Mouse (Mus musculus) heart, embryonic 14.5 days (tissue): ENCODE measurements around the gene Mcub. TPM values are rescaled to one million over a fixed set of nuclear protein-coding genes. Genes with fewer than 3 reads are reported as not detected.
A peak's percentile ranks its signal among the peaks of the same experiment; 100 is the strongest.

Experiments used
- ATAC-seq: fragments of 200-750 bp; cut with Nextera tagmentation; 2 replicates; pipeline ENCODE4 v1.8.0; 2017; ENCODE audit warnings: low read depth, moderate TSS enrichment; ENCODE audit not compliant: insufficient number of reproducible peaks, insufficient read depth, low FRiP score
- H3K27ac ChIP-seq, 2 experiments: fragments of 200-500 bp in 1 of 2; fragments of 300-500 bp in 1 of 2; sonication (generic) in 1 of 2; replicated peaks in 1 of 2; 2 replicates each; pipeline ENCODE4 v1.5.1; 2012 to 2014; ENCODE audit warnings: low read depth in 2 of 2, low read length in 2 of 2, control low read depth in 1 of 2, mild to moderate bottlenecking in 1 of 2, mixed read lengths in 1 of 2; ENCODE audit not compliant: control insufficient read depth in 1 of 2, insufficient read depth in 1 of 2
- H3K27me3 ChIP-seq: fragments of 300-500 bp; sonication (generic); 2 replicates; pipeline ENCODE4 v1.6.1; 2014; ENCODE audit warnings: mild to moderate bottlenecking, low read length, control low read depth; ENCODE audit not compliant: control insufficient read depth, insufficient read depth
- H3K36me3 ChIP-seq: fragments of 300-500 bp; sonication (generic); 2 replicates; pipeline ENCODE4 v1.6.1; 2014; ENCODE audit warnings: mild to moderate bottlenecking, control low read depth, low read length, mixed read lengths; ENCODE audit not compliant: control insufficient read depth, insufficient read depth
- H3K4me1 ChIP-seq, 2 experiments: fragments of 200-500 bp in 1 of 2; fragments of 300-500 bp in 1 of 2; sonication (generic) in 1 of 2; 2 replicates each; pipeline ENCODE4 v1.6.1; 2012 to 2014; ENCODE audit warnings: low read length in 2 of 2, control low read depth in 1 of 2, mixed read lengths in 1 of 2; ENCODE audit not compliant: control insufficient read depth in 2 of 2, insufficient read depth in 2 of 2
- H3K4me2 ChIP-seq: fragments of 300-500 bp; sonication (generic); 2 replicates; pipeline ENCODE4 v1.6.1; 2014; ENCODE audit warnings: mild to moderate bottlenecking, low read length
- H3K4me3 ChIP-seq, 2 experiments: fragments of 200-500 bp in 1 of 2; fragments of 300-500 bp in 1 of 2; sonication (generic) in 1 of 2; 2 replicates each; pipeline ENCODE4 v1.5.1; 2012 to 2014; ENCODE audit warnings: low read length in 2 of 2, mild to moderate bottlenecking in 2 of 2, control low read depth in 1 of 2, low read depth in 1 of 2, moderate library complexity in 1 of 2; ENCODE audit not compliant: control insufficient read depth in 1 of 2, insufficient read depth in 1 of 2
- H3K9ac ChIP-seq: fragments of 300-500 bp; sonication (generic); 2 replicates; pipeline ENCODE4 v1.6.1; 2014; ENCODE audit warnings: mild to moderate bottlenecking, low read length
- H3K9me3 ChIP-seq: fragments of 300-500 bp; sonication (generic); 2 replicates; pipeline ENCODE4 v1.6.1; 2016; ENCODE audit warnings: low read length, control low read depth; ENCODE audit not compliant: control insufficient read depth
- WGBS: fragments of 180-500 bp; shearing (Covaris S2); extraction: QIAGEN DNeasy Blood & Tissue Kit; methylation state at CpG from one replicate; pipeline ENCODE4 v1.1.7; 2014; 5-methylcytosine and 5-hydroxymethylcytosine counted together
- polyA plus RNA-seq: library from polyadenylated mRNA; unstranded; fragments of >200 nt; fragmentation: Nextera tagmentation; extraction: Ambion mirVana; gene quantifications from 2 replicates; pipeline ENCODE4 v1.2.1, GENCODE M21; 2014

Gene Mcub
- polyA plus RNA-seq, 1 experiment from 2014 or later = 5.1 TPM

DNA sequence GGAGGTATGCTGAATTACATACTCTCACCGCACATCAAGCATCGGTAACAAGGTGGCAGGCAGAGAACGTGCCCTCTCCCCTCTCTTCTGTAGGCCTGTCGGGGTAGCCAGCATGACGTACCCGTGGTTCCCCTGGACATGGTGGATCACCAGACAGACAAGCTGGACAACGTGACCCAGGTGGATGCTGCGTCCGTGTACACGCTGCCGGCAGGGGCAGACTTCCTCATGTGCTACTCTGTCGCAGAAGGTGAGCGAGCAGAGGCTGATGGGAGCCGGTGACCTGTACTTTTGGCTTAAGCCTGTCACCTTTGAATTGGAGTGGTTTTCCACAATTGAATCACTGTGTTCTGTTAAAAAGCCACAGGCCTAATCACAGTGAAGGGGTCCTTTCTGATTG is 58.0 kb downstream of the Mcub start:
- Histone ChIP-seq H3K36me3 (peaks cover 82% of the 10 kb centered on the region), H3K27me3 (no peaks in the 10 kb centered on the region), H3K9me3 (no peaks in the 10 kb centered on the region), H3K4me3 (no peak overlapping the region), H3K27ac (no peak overlapping the region), H3K9ac (no peak overlapping the region), H3K4me2 (no peak overlapping the region), H3K4me1 (no peaks in the 10 kb centered on the region)
- WGBS = 92% methylated on average over 14 of the region's 14 CpGs
- no peak for ATAC-seq

GRCm38 (mm10) chr3:129904381-129905132 is 65.4 kb downstream of the Mcub start:
- Histone ChIP-seq H3K4me3 (no peak overlapping the region), H3K9me3 (no peaks in the 10 kb centered on the region), H3K36me3 (peaks cover 41% of the 10 kb centered on the region), H3K27me3 (no peaks in the 10 kb centered on the region), H3K4me1 (peaks cover 9 to 13% of the 10 kb centered on the region in 2 experiments), H3K4me2 (no peak overlapping the region), H3K27ac (no peak overlapping the region), H3K9ac (no peak overlapping the region)
- WGBS = 82% methylated on average over 7 of the region's 7 CpGs
- no peak for ATAC-seq

DNA sequence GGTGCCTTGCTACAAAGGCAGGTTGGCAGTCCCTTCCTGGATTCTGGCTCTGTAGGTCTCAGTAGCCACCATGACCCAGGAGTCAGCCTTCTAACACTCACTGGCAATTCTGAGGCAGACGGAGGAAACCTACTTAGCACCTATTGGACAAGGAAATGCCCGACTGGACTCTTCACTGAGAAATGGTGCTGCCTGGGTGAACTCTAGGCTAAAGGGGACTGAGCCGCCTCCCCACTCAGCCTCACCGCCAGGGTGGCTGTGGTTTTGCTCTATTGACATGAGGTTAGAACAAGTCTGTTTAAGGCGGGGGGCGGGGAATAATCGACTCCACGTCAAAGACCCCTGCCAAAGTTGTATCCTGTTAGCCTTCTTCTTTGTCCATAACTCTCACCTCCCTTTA is 66.1 kb downstream of the Mcub start:
- H3K9me3 ChIP-seq = no peaks in the 10 kb centered on the region
- no peaks in the 10 kb centered on the region for H3K27me3 ChIP-seq
- H3K27ac ChIP-seq = no peak overlapping the region
- H3K4me3 ChIP-seq = no peak overlapping the region
- ATAC-seq = no peak
- peaks cover 34% of the 10 kb centered on the region for H3K36me3 ChIP-seq
- no peak overlapping the region for H3K4me2 ChIP-seq
- peaks cover 9 to 13% of the 10 kb centered on the region in 2 experiments for H3K4me1 ChIP-seq
- 91% methylated on average over 8 of the region's 8 CpGs for WGBS
- H3K9ac ChIP-seq = no peak overlapping the region

DNA sequence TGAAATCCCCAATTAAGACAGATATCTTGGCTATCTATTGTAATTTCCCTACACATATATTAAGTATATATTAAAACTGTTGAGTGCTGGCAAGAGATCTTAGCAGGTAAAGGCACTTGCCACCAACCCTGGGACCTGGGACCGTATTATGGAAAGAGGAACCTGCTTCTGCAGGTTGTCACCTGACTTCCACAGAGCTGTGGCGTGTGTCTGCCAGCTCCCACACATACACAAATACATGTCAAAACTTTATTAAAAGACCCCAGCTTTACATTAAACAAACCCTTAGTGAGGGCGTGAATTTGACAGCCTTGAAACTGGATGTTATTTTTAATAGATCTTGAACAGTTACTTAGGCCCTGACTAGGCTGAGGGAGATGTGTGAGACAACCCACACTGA is 66.6 kb downstream of the Mcub start:
- no peak overlapping the region for H3K9ac ChIP-seq
- peaks cover 9 to 13% of the 10 kb centered on the region in 2 experiments for H3K4me1 ChIP-seq
- 91% methylated on average over 3 of the region's 3 CpGs for WGBS
- ATAC-seq = no peak
- no peak overlapping the region for H3K27ac ChIP-seq
- H3K4me3 ChIP-seq = no peak overlapping the region
- H3K4me2 ChIP-seq = no peak overlapping the region
- no peaks in the 10 kb centered on the region for H3K9me3 ChIP-seq
- peaks cover 29% of the 10 kb centered on the region for H3K36me3 ChIP-seq
- no peaks in the 10 kb centered on the region for H3K27me3 ChIP-seq

- Histone ChIP-seq H3K4me1 (peaks cover 11 to 13% of the 10 kb centered on the region in 2 experiments), H3K4me2 (peak within 1 kb of the TSS; percentile 67), H3K27ac (peak within 1 kb of the TSS; percentile 81 to 83), H3K27me3 (no peaks in the 10 kb centered on the region), H3K9ac (peak within 1 kb of the TSS; percentile 77), H3K36me3 (peaks cover 13% of the 10 kb centered on the region), H3K4me3 (peak within 1 kb of the TSS; percentile 75 to 95), H3K9me3 (no peaks in the 10 kb centered on the region)
- WGBS = under 1% methylated on average over 34 of the region's 34 CpGs
- ATAC-seq = peak; percentile 86
These were observed 68.7 kb downstream of the Mcub start, which contains the start of gene Casp6 for GRCm38 (mm10) chr3:129901271-129901809. Casp6 (plus strand) TSS chr3:129901425.

- Histone ChIP-seq H3K36me3 (0 out of 2 replicates have a peak, but pooled peaks cover 8% of the 10 kb centered on the region), H3K4me2 (no peak overlapping the region), H3K4me1 (peaks cover 13% of the 10 kb centered on the region in 2 experiments), H3K9me3 (no peaks in the 10 kb centered on the region), H3K27ac (no peak overlapping the region), H3K9ac (no peak overlapping the region), H3K4me3 (no peak overlapping the region), H3K27me3 (no peaks in the 10 kb centered on the region)
- no peak for ATAC-seq
- WGBS = 61% methylated on average over 4 of the region's 4 CpGs
These were observed 71.1 kb downstream of the Mcub start for GRCm38 (mm10) chr3:129898886-129899285.

DNA sequence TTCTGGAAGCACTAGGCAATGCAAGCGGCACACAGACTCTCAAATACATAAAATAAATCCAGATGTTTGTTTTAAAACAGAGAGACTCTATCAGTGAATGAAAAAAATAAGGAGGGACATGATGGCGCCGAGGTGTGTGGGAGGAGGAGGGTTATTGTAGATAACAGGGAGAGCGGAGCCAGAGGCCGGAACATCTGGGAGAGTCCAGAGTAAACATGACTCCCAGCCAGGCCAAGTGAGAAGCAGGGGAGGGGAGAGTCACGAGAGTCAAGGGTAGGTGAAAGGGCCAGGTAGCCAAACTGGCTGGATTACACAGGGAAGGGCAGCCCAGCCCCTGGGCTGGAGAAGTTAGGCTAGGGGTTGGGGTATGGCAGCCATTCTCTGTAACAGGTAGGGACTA is 73.4 kb downstream of the Mcub start:
- H3K4me2 ChIP-seq = no peak overlapping the region
- no peak for ATAC-seq
- no peak overlapping the region for H3K9ac ChIP-seq
- 45% methylated on average over 6 of the region's 6 CpGs for WGBS
- H3K9me3 ChIP-seq = no peaks in the 10 kb centered on the region
- no peak overlapping the region for H3K4me3 ChIP-seq
- H3K36me3 ChIP-seq = peaks cover 29% of the 10 kb centered on the region
- H3K4me1 ChIP-seq = peaks cover 3 to 4% of the 10 kb centered on the region in 2 experiments; a peak in 1 of 4 replicates
- no peak overlapping the region; a peak in 1 of 4 replicates for H3K27ac ChIP-seq
- H3K27me3 ChIP-seq = no peaks in the 10 kb centered on the region
